Comparison of ENCODE assay signal across 27 mouse cellular contexts in genomic region chr19:29680182-29681152, GRCm38 (mm10). TPM values are rescaled to one million over a fixed set of nuclear protein-coding genes. Genes with fewer than 3 reads are reported as not detected.
DNase-seq lines count a peak whose midpoint lies in the region; ATAC-seq and TF ChIP-seq lines count a peak whose summit lies in the region.
"Had no signal": no experiment of that assay in that cellular context is flagged by ENCODE, and none has a peak within 500 bp of the region (broad histone marks: within the 10 kb centered on the region; RNA-seq: fewer than 3 reads in every experiment).

No protein-coding gene starts in this region.

- ATAC-seq in liver, embryonic 14.5 days (ENCODE audit: insufficient read depth), result no peak; the same call in 1 of the 2 replicates
- no peak for ATAC-seq in liver, embryonic 12.5 days
- ATAC-seq in midbrain, embryonic 11.5 days (ENCODE audit: low FRiP score), result no peak
- ATAC-seq: forebrain, embryonic 13.5 days; hindbrain, embryonic 16.5 days; intestine, embryonic 16.5 days; midbrain, embryonic 13.5 days had no signal

- TF ChIP-seq CTCF in liver, embryonic 14.5 days (IDR thresholded peaks at IDR 0.05; ENCODE audit: low read depth), result no peak

- H3K4me1 ChIP-seq in liver, embryonic 14.5 days (replicated peaks; ENCODE audit: control insufficient read depth in 2 of 2, insufficient read depth in 2 of 2, low read length in 1 of 2), result peaks cover 1 to 6% of the 10 kb centered on the region in 2 experiments; a peak in 3 of 4 replicates
- peaks cover 8% of the 10 kb centered on the region for H3K4me1 ChIP-seq in liver, embryonic 12.5 days
- H3K4me1 ChIP-seq in midbrain, embryonic 11.5 days (ENCODE audit: control insufficient read depth, insufficient read depth, low read length), result no peaks in the 10 kb centered on the region
- no peaks in the 10 kb centered on the region for H3K4me1 ChIP-seq in midbrain, embryonic 10.5 days
- H3K4me1 ChIP-seq: forebrain, embryonic 13.5 days; hindbrain, embryonic 10.5 days; limb, embryonic 12.5 days; midbrain, embryonic 13.5 days had no signal

- WGBS in liver, embryonic 14.5 days (ENCODE audit: insufficient replicate concordance), result 54% methylated on average over 13 of the region's 13 CpGs
- WGBS in liver, embryonic 12.5 days (ENCODE audit: insufficient replicate concordance), result 59% methylated on average over 13 of the region's 13 CpGs
- WGBS in midbrain, embryonic 11.5 days, result 89% methylated on average over 13 of the region's 13 CpGs
- 89% methylated on average over 13 of the region's 13 CpGs for WGBS in midbrain, embryonic 10.5 days

- H3K4me3 ChIP-seq in liver, embryonic 14.5 days (ENCODE audit: insufficient read depth in 1 of 2, low read depth in 2 of 2, low read length in 2 of 2), result no peak overlapping the region
- no peak overlapping the region for H3K4me3 ChIP-seq in liver, embryonic 12.5 days
- no peak overlapping the region for H3K4me3 ChIP-seq in midbrain, embryonic 11.5 days (ENCODE audit: low read depth, low read length)
- H3K4me3 ChIP-seq in midbrain, embryonic 10.5 days, result no peak overlapping the region
- H3K4me3 ChIP-seq: forebrain, embryonic 13.5 days; gastrocnemius, adult 2 months; hindbrain, embryonic 10.5 days; limb, embryonic 12.5 days; midbrain, embryonic 13.5 days had no signal

- no peak for DNase-seq in liver, embryonic 14.5 days (ENCODE audit: low read depth in 3 of 3, low spot score in 3 of 3)
- peak; percentile 69 for DNase-seq in midbrain, embryonic 11.5 days (ENCODE audit: low spot score, missing footprints)
- DNase-seq in midbrain, embryonic 10.5 days (ENCODE audit: low spot score), result no peak
- peak; percentile 9 for DNase-seq in c-Kit-positive CD71-positive TER-119-negative erythroid progenitor cells, embryonic 14.5 days (ENCODE audit: low read depth)
- DNase-seq in left cerebral cortex, adult 18-20 months (ENCODE audit: low spot score in 2 of 2), result no peak
- DNase-seq in adrenal gland, postnatal 25 days, result no peak
- DNase-seq: adrenal gland, adult 2 months; cerebellum, adult 8-10 months; gastrocnemius, adult 2 months; kidney, adult 9 months; kidney, postnatal 36 days; layer of hippocampus, postnatal 36 days; thymus, adult 2 months; thymus, postnatal 4 days had no signal

- 0 out of 2 replicates have a peak, but pooled peaks have one; percentile 32 for TF ChIP-seq EP300 in liver, embryonic 14.5 days (IDR thresholded peaks at IDR 0.05; ENCODE audit: low read depth)

- no peaks in the 10 kb centered on the region for H3K27me3 ChIP-seq in liver, embryonic 14.5 days (ENCODE audit: control insufficient read depth, insufficient read depth, low read length)
- H3K27me3 ChIP-seq in liver, embryonic 12.5 days (replicated peaks), result no peaks in the 10 kb centered on the region
- H3K27me3 ChIP-seq in midbrain, embryonic 11.5 days (ENCODE audit: control insufficient read depth, insufficient read depth, low read length), result no peaks in the 10 kb centered on the region
- H3K27me3 ChIP-seq in midbrain, embryonic 10.5 days (ENCODE audit: low read depth, poor library complexity, severe bottlenecking), result no peaks in the 10 kb centered on the region
- H3K27me3 ChIP-seq: forebrain, embryonic 13.5 days; limb, embryonic 12.5 days; midbrain, embryonic 13.5 days had no signal

- H3K9me3 ChIP-seq in liver, embryonic 14.5 days (ENCODE audit: control insufficient read depth, low read length), result no peaks in the 10 kb centered on the region; the same call in 1 of the 2 replicates
- peaks cover 15% of the 10 kb centered on the region for H3K9me3 ChIP-seq in liver, embryonic 12.5 days (replicated peaks)
- no peaks in the 10 kb centered on the region for H3K9me3 ChIP-seq in midbrain, embryonic 11.5 days (ENCODE audit: control insufficient read depth, low read length)
- H3K9me3 ChIP-seq in midbrain, embryonic 10.5 days (replicated peaks), result peaks cover 10% of the 10 kb centered on the region; the same call in 1 of the 2 replicates

- no peak overlapping the region for H3K4me2 ChIP-seq in liver, embryonic 14.5 days (ENCODE audit: low read depth)
- no peak overlapping the region for H3K4me2 ChIP-seq in liver, embryonic 12.5 days
- no peak overlapping the region for H3K4me2 ChIP-seq in midbrain, embryonic 11.5 days
- H3K4me2 ChIP-seq: forebrain, embryonic 13.5 days; limb, embryonic 12.5 days; liver, embryonic 11.5 days; midbrain, embryonic 13.5 days had no signal

- H3K27ac ChIP-seq in liver, embryonic 14.5 days, result no peak overlapping the region
- H3K27ac ChIP-seq in liver, embryonic 12.5 days, result no peak overlapping the region
- no peak overlapping the region for H3K27ac ChIP-seq in midbrain, embryonic 11.5 days (ENCODE audit: low read depth, low read length)
- H3K27ac ChIP-seq in midbrain, embryonic 10.5 days (replicated peaks), result no peak overlapping the region
- H3K27ac ChIP-seq: forebrain, embryonic 13.5 days; gastrocnemius, adult 2 months; hindbrain, embryonic 10.5 days; limb, embryonic 12.5 days; macrophage; midbrain, embryonic 13.5 days; stomach, postnatal 0 days had no signal

- no peaks in the 10 kb centered on the region for H3K36me3 ChIP-seq in liver, embryonic 14.5 days (replicated peaks; ENCODE audit: control insufficient read depth, insufficient read depth, low read depth)
- no peaks in the 10 kb centered on the region for H3K36me3 ChIP-seq in liver, embryonic 12.5 days
- H3K36me3 ChIP-seq in midbrain, embryonic 11.5 days (ENCODE audit: control insufficient read depth, insufficient read depth, low read length), result no peaks in the 10 kb centered on the region
- H3K36me3 ChIP-seq in midbrain, embryonic 10.5 days, result no peaks in the 10 kb centered on the region
- H3K36me3 ChIP-seq: hindbrain, embryonic 10.5 days; limb, embryonic 12.5 days; midbrain, embryonic 13.5 days had no signal

- H3K9ac ChIP-seq in liver, embryonic 14.5 days (replicated peaks), result no peak overlapping the region
- H3K9ac ChIP-seq in liver, embryonic 12.5 days, result no peak overlapping the region
- no peak overlapping the region for H3K9ac ChIP-seq in midbrain, embryonic 11.5 days (ENCODE audit: low read length)
- H3K9ac ChIP-seq: forebrain, embryonic 13.5 days; limb, embryonic 12.5 days; midbrain, embryonic 13.5 days had no signal

RNA-seq across cellular contexts. Expression of gene Mlana, which starts 17.2 kb away (rescaled TPM):
- not detected in 2 replicates for polyA plus RNA-seq in liver, embryonic 14.5 days (2012; rRNA removed)
- polyA plus RNA-seq in liver, embryonic 14.5 days (2014; fragmentation: Nextera tagmentation; extraction: Ambion mirVana), result not detected in 2 replicates
- not detected in 2 replicates for polyA plus RNA-seq in liver, embryonic 12.5 days (2016; fragmentation: Nextera tagmentation; extraction: Ambion mirVana)
- 0.26 and 0.54 TPM in 2 replicates for polyA plus RNA-seq in midbrain, embryonic 11.5 days (2014; fragmentation: Nextera tagmentation; extraction: Ambion mirVana)
- 0.14 TPM in 1 of 2 replicates, not detected in the other for polyA plus RNA-seq in midbrain, embryonic 10.5 days (2016; fragmentation: Nextera tagmentation; extraction: Ambion mirVana)
- under 1 TPM in 1 of 2 experiments, not detected in 1; 0.49 TPM for total RNA-seq in left cerebral cortex, adult 18-20 months (2021)
- total RNA-seq in adrenal gland, postnatal 25 days (2021), result not detected in 2 replicates
- total RNA-seq: adrenal gland, adult 2 months; gastrocnemius, adult 2 months; monocyte, adult 5-6 weeks; neutrophil, adult 5-6 weeks had no signal
- polyA plus RNA-seq: adrenal gland, adult 2 months; forebrain, embryonic 13.5 days; hindbrain, embryonic 16.5 days; intestine, embryonic 16.5 days; limb, embryonic 12.5 days; liver, embryonic 11.5 days; midbrain, embryonic 13.5 days; small intestine, adult 2 months; stomach, postnatal 0 days had no signal

RNA-seq across cellular contexts. Expression of gene Ermp1, which starts 32.3 kb away (rescaled TPM):
- polyA plus RNA-seq in liver, embryonic 14.5 days (2012; rRNA removed), result 5.9 and 6.8 TPM in 2 replicates
- 7.2 and 8.6 TPM in 2 replicates for polyA plus RNA-seq in liver, embryonic 14.5 days (2014; fragmentation: Nextera tagmentation; extraction: Ambion mirVana)
- polyA plus RNA-seq in liver, embryonic 12.5 days (2016; fragmentation: Nextera tagmentation; extraction: Ambion mirVana), result 18.3 and 19.3 TPM in 2 replicates
- polyA plus RNA-seq in midbrain, embryonic 11.5 days (2014; fragmentation: Nextera tagmentation; extraction: Ambion mirVana), result 12.9 and 13.6 TPM in 2 replicates
- 12.6 and 14.2 TPM in 2 replicates for polyA plus RNA-seq in midbrain, embryonic 10.5 days (2016; fragmentation: Nextera tagmentation; extraction: Ambion mirVana)
- 10 to 100 TPM; 37.0 to 38.0 TPM for total RNA-seq in left cerebral cortex, adult 18-20 months (2021)
- total RNA-seq in adrenal gland, postnatal 25 days (2021), result 51.7 and 55.0 TPM in 2 replicates

Comparison
In these comparisons a context has a peak if more than half of its experiments do, and no peak if none do; other contexts are left out.
1. DNase-seq: peak in midbrain, embryonic 11.5 days (single experiment) and c-Kit-positive CD71-positive TER-119-negative erythroid progenitor cells, embryonic 14.5 days (single experiment); none in liver, embryonic 14.5 days (0 of 3), midbrain, embryonic 10.5 days (single experiment), left cerebral cortex, adult 18-20 months (0 of 2) and adrenal gland, postnatal 25 days (single experiment).